Mouse (Mus musculus) frontal cortex, postnatal 25 days (tissue): Measurements from ENCODE around the gene Enah.

Experiments
- DNase-seq, 2 experiments: peaks; one replicate each; pipeline ENCODE4 v3.0.0; 2022; ENCODE audit warnings: low spot score in 2 of 2

The Enah gene

GRCm38 (mm10) chr1:181963827-181964226 lies 56.0 kb downstream of the Enah start:
- no peak for DNase-seq

- no peak for DNase-seq
Measured at GRCm38 (mm10) chr1:181963351-181963750, 56.4 kb downstream of the Enah start.

- no peak for DNase-seq
Measured at GRCm38 (mm10) chr1:181960383-181960782, 59.4 kb downstream of the Enah start.

- no peak for DNase-seq
Measured at GRCm38 (mm10) chr1:181958392-181958791, 61.4 kb downstream of the Enah start.

GRCm38 (mm10) chr1:181957736-181958135 lies 62.1 kb downstream of the Enah start:
- no peak for DNase-seq

- DNase-seq: no peak
Measured at GRCm38 (mm10) chr1:181953547-181953946, 66.2 kb downstream of the Enah start.

GRCm38 (mm10) chr1:181951266-181951665 lies 68.5 kb downstream of the Enah start:
- DNase-seq: no peak

GRCm38 (mm10) chr1:181950721-181951120 lies 69.1 kb downstream of the Enah start:
- no peak for DNase-seq

- no peak for DNase-seq
Measured at GRCm38 (mm10) chr1:181948191-181948590, 71.6 kb downstream of the Enah start.

GRCm38 (mm10) chr1:181937064-181937463 lies 82.7 kb downstream of the Enah start:
- no peak for DNase-seq

- DNase-seq: no peak
Measured at GRCm38 (mm10) chr1:181928388-181928787, 91.4 kb downstream of the Enah start.

GRCm38 (mm10) chr1:181923384-181923783 lies 96.4 kb downstream of the Enah start:
- DNase-seq: peak; percentile 34 to 41

GRCm38 (mm10) chr1:181921580-181922494 lies 98.0 kb downstream of the Enah start:
- peak in 1 of 2 experiments; percentile 12 for DNase-seq

GRCm38 (mm10) chr1:181911841-181912240 lies 107.9 kb downstream of the Enah start:
- no peak for DNase-seq

GRCm38 (mm10) chr1:181901706-181902373 lies 118.0 kb downstream of the Enah start:
- no peak for DNase-seq

- no peak for DNase-seq
Measured at GRCm38 (mm10) chr1:181900846-181901245, 118.9 kb downstream of the Enah start.

- no peak for DNase-seq
Measured at GRCm38 (mm10) chr1:181898961-181899360, 120.8 kb downstream of the Enah start.

GRCm38 (mm10) chr1:181896991-181897390 lies 122.8 kb downstream of the Enah start:
- no peak for DNase-seq

GRCm38 (mm10) chr1:181893721-181894120 lies 126.1 kb downstream of the Enah start:
- peak; percentile 29 to 38 for DNase-seq

- DNase-seq: no peak
Measured at GRCm38 (mm10) chr1:181889670-181890069, 130.1 kb downstream of the Enah start.

- DNase-seq: peak; percentile 92
Measured at GRCm38 (mm10) chr1:181888801-181889200, 131.0 kb downstream of the Enah start.

- no peak for DNase-seq
Measured at GRCm38 (mm10) chr1:181881532-181881931, 138.3 kb downstream of the Enah start.
